Mouse (Mus musculus): ENCODE data around the gene Ms4a2. TPM values are rescaled to one million over a fixed set of nuclear protein-coding genes. Genes with fewer than 3 reads are reported as not detected.
A peak's percentile ranks its signal among the peaks of the same experiment; 100 is the strongest.

Gene Ms4a2
- total RNA-seq (2014; fragmentation: Nextera tagmentation) (0.96 and 1.6 TPM in 2 replicates), total RNA-seq (2017) (2.8 and 5.3 TPM in 2 replicates)

DNA sequence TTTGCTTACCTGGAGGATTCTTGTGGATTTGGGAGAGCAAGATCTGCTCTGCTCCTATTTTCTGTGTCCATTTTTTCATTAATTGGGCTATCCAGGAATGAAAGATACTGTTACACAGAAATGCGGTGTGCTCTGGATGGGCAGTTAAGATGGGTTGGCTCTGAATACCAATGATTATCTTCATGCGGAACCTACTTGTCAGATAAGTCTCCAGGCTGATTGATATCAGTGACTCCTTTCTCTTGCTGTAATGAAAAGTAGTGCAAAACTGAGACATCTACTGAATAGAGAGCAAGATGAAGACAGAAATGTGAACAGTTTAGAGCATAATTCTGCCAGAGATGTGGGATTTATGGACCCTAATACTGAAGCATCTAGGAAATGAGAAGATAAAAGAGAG is at the start of gene Ms4a2:
Ms4a2 (minus strand) TSS at position 169 of the 400 bp plus-strand sequence.
- no peak for ATAC-seq (replicated peaks; ENCODE audit: low FRiP score, low TSS enrichment, poor library complexity, severe bottlenecking)

DNA sequence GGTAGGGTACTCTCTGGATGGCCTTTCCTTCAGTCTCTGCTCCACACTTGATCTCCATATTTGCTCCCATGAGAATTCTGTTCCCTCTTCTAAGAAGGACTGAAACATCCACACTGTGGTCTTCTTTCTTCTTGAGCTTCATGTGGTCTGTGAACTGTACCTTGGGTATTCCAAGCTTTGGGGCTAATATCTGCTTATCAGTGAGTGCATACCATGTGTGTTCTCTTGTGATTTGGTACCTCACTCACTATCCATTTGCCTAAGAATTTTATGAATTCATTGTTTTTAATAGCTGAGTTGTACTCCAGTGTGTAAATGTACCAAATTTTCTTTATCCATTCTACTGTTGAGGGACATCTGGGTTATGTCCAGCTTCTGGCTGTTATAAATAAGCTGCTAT is 38.0 kb upstream of the Ms4a2 start:
- ATAC-seq (replicated peaks; ENCODE audit: low FRiP score, low TSS enrichment, poor library complexity, severe bottlenecking), result no peak

DNA sequence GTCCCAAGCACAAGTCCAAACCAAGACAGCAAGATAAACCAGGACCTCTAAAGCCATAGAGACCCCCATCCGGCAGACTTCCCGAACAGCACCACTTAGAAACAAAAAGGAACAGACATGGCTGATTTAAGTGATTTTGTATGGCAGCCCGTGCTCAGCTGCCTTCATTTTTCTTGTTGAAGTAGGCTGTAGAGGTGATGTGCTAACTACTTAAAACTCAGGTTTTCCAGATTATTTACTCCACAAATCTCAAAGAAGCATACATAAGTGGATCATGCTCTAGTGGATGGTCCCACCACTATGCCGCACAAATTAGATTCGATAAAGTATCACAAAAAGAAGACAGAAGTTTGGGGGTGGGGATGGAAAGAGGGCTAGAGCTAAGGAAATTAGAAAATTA is 36.9 kb upstream of the Ms4a2 start, which contains the start of gene Oosp2:
Oosp2 (minus strand) TSS at position 101 of the 400 bp plus-strand sequence.
- no peak for ATAC-seq (replicated peaks; ENCODE audit: low FRiP score, low TSS enrichment, poor library complexity, severe bottlenecking)

DNA sequence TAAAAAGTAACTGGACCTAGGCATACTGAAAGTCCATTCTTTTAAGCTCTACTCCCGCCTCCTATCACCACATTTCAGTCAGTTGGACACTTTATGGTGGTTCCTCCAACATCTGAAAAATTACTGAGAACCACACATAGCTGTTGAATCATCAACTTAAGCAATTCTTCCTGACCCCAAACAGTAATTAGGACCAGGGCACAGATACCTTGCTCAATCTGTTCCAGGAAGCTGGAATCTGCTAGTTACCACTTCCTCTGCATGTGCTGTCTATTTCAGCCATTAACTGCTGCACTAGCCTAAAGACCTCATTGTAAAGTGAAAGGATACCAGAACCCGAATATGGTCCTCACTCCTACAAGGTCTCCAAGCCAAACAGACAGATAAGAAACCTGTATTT is 35.6 kb upstream of the Ms4a2 start:
- no peak for ATAC-seq (replicated peaks; ENCODE audit: low FRiP score, low TSS enrichment, poor library complexity, severe bottlenecking)

DNA sequence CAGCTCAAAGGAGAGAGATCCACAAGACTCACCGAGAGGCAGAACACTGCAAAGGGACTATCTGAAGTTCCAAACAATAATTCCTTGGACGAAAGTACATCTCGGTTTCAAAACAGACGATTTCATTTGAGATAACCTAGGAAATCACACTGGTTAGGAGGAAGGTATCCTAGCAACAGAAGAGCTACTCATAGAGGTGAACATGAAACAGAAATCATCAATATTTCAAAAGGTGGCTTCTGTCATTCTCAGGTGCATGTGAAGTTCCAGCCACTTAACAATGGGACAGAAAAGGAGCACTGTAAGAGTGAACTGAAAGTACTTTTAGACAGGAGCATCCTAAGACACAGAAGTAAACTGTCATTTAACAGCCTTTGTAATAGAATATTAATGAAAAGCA is 26.0 kb upstream of the Ms4a2 start:
- ATAC-seq (replicated peaks; ENCODE audit: low FRiP score, low TSS enrichment, poor library complexity, severe bottlenecking), result no peak

DNA sequence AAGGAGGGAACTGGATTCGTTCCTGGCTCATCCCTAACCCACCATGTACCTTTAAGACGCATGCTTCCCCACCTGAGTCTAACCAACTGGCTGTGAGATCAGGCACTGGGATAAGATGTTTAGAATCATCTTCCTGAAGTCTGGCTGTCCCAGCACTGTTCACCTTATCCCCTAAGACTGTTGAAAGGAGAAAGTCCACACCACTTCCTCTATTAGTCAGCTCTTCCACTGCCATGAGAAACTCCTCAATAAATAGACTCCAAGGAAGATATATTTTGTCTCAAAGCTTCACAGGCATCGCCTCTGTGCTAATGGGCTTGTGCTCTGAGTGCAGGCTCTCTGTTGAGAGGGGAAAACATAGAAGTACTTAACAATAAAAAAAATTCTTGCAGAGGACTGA is 22.6 kb upstream of the Ms4a2 start:
- ATAC-seq (replicated peaks; ENCODE audit: low FRiP score, low TSS enrichment, poor library complexity, severe bottlenecking), result no peak

DNA sequence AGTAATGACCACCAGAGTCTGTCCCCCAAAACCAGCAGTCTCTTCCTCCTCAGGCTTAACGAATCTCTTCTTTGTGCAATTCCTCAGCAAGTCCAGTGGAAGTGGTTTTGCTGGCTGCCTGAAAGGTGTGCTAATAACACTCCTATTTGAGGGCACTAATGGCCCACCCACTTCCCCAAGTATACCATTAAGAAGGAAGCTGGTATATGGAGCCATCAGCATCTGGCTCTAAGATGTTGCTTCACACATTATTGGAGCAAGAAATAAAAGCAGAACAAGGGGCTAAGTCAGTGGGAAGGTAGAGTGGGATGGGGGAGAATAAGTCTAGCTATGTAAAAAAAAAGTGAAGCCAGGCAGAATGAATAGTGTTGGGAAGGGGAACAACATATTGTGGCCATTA is 17.2 kb upstream of the Ms4a2 start, which contains the start of gene Ms4a3:
Ms4a3 (minus strand) TSS at position 120 of the 400 bp plus-strand sequence.
- ATAC-seq (replicated peaks; ENCODE audit: low FRiP score, low TSS enrichment, poor library complexity, severe bottlenecking), result no peak

DNA sequence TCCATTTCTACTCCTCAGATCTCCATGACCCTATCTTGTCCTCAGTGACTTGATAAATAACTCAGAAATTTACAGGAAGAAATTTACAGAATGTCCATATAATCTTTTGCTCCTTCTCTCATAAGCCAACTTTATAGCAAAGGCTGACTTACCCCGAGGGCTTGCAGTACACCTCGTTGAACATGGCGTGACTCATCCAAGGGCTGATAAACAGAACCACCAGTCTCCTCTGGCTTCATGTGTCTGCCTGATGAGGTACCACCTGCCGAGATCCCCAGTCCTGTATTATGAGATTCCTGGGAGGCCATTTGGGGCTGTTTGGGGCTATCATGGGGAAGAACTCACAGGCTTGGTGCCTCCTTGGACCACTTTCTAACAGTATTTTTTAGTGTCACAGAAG is 15.5 kb upstream of the Ms4a2 start:
- ATAC-seq (replicated peaks; ENCODE audit: low FRiP score, low TSS enrichment, poor library complexity, severe bottlenecking), result no peak

DNA sequence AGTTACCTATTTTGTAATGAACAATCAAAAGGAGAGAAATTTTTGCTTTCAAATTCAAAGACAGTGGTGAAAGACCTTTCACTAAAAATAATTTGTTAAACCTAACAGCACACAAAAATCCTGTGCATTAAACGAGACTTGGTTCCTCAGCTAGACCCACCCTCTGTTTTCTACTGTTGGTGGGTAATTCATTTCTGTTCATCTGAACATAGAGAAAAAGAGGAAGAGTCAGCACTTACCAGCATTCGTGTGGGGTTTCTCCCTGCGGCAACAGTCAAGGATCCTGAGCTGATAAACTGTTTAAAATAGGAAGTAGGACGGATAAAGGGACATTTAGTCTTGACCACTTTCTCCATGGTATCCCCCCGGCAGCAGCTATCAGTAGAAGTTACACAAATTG is 12.1 kb upstream of the Ms4a2 start:
- ATAC-seq (replicated peaks; ENCODE audit: low FRiP score, low TSS enrichment, poor library complexity, severe bottlenecking), result no peak

DNA sequence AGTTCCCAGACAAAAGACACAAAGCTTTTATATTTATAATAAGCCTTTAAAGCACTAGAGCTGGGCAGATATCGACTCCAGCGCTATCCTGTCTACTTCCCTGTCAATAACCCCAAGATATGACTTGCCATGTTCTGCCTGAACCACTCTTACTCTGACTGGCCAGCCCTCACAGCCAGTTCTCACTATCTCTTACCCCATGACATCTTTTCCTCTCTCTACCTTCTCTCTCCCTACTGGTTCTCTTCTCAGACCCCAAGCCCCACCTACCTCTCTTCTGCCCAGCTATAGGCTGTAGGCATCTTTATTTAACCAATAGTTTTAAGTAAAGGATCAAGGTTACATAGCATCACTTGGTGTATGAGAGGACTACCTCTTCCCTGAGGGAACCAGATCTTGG is 10.8 kb upstream of the Ms4a2 start:
- peak; percentile 63 for ATAC-seq (replicated peaks; ENCODE audit: low FRiP score, low TSS enrichment, poor library complexity, severe bottlenecking)

DNA sequence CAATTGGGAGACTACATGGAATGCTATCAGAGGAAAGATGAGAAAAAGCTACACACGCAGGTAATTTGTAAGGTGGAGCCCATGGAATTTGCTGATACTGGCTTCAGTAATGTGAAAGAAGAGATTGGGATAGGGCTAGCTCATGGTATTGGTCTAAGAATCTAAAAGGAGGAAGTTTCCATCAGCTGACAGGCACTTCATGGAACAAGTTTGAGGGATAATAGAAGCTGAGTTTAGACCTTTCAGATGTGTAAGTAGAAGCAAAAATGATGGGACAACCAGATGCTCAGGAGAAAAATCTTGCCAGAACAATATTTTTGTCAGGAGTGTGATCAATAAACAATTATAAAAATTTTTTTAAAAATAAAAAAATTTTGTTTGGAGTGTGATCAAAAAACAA is 10.2 kb upstream of the Ms4a2 start:
- ATAC-seq (replicated peaks; ENCODE audit: low FRiP score, low TSS enrichment, poor library complexity, severe bottlenecking), result no peak

DNA sequence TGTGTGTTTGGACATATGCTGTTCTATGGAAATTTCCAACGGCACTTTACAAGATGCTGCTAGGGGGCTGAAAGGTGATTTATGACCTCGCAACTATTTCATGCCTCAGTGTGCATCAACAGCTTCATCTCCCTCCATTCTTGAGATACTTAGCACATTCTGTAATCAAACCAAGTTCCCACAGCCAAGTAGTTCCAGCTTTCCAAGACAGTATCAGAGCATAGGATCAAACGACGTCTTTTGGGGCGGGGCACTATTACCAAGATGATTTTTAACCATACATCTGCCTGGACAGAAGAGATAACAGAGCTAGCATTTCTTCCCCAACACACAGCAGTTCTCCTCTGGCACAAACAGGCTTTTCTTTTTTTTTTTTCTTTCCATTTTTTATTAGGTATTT is 1.7 kb upstream of the Ms4a2 start:
- peak; percentile 92 for ATAC-seq (replicated peaks; ENCODE audit: low FRiP score, low TSS enrichment, poor library complexity, severe bottlenecking)

DNA sequence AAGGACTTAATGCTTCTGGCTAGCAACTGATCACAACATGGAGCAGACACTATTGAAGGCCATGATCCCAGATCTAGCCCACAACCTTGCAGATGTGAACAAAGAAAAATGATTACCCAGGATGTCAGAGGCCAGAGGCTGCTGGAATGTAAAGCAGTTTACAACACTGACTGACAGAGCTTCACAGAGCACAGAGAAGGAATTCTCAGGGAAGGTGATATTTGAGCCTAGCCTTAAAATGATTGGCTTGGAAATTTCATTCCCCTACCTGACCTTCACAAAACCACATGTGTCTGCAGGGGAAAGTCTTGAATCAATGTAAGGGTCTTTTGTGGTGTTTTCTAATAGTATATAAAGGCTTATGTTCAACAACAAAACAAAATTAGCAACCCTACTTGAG is 1.3 kb upstream of the Ms4a2 start:
- ATAC-seq (replicated peaks; ENCODE audit: low FRiP score, low TSS enrichment, poor library complexity, severe bottlenecking), result no peak

DNA sequence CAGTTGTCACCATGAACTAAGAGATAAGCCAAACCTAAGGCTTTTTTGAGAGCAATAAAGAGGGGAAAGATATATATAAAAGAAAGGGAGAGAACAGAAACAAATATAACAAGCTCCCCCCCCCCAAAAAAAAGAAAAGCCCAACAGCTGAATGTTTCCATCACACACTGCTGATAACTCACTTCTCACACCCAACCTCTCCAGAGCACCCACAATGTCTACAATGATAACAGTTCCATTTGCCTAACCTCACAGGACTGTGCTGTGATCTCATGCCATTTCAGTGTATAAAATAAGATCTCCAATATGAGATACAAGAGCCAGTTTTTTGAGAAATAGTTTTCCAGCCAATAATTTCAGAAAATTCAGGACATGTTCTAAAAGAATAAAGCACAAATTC is 5.5 kb downstream of the Ms4a2 start:
- ATAC-seq (replicated peaks; ENCODE audit: low FRiP score, low TSS enrichment, poor library complexity, severe bottlenecking), result peak; percentile 80

DNA sequence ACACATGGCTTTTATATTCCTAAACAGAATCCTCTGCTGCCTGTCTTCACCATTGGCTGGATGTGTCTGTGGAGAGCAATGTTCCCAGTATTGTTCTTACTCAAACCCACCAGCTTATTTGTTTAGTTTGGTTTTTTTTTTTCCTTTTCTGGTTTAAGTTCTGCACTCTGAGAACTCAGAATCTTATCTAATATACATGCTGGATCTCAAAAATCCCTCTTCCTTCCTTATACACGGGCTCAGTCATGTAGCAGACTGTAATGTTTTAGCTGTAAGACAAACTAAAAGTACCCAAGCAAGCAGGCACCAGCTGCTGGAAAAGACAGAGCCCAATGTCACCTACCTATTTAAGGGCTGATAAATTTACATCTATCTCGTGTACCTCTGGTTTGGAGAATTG is 8.7 kb downstream of the Ms4a2 start:
- no peak for ATAC-seq (replicated peaks; ENCODE audit: low FRiP score, low TSS enrichment, poor library complexity, severe bottlenecking)

DNA sequence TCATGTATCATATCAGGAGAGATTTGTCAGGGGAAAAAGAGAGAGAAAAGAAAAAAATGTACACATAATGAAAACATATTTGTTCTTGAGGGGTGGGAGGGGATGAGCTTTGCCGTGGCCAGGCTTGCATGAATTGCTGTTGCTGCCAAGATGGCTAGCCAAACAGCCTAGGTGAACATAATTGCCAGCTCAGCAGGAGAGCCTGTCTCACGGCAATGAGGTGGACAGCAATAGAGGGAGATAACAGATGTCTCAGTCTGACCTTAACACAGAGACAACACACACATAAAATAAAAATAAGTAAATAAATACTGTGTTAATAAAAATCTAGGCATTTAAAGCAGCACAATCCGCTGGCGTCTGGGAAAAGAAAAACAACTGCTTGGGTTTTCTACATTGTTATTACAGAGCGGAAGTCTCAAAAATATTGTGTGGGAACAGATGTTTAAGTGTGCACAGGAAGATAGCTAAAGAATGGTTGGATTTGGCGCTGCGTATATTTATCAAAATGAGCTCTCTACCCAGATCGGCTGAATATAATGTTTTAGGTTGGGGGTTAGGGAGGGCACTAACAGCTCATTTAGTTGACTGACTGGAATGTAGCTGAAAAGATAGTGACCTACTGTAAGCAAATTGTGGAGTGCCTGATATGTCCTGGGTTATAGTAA is 9.6 kb downstream of the Ms4a2 start:
- ATAC-seq (replicated peaks; ENCODE audit: low FRiP score, low TSS enrichment, poor library complexity, severe bottlenecking), result peak; percentile 39; the same call in 1 of the 2 replicates

DNA sequence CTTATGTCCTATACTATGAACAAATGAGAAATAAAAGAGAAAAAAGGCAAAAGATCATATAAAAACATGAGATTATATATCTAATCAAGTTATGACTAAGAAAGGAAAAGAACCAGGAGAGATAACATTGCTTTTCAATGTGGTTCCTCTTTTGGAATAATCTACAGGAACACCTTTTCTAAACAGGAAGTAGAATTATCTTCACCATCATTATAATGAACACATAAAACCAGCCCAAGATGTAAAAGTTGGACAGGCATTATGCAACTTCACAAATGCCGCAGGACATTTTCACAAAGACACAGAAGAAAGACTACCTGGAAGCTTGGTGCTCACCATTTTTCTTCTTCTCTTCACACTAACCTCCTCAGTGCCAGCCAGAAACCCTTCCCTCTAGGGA is 10.4 kb downstream of the Ms4a2 start:
- ATAC-seq (replicated peaks; ENCODE audit: low FRiP score, low TSS enrichment, poor library complexity, severe bottlenecking), result no peak

DNA sequence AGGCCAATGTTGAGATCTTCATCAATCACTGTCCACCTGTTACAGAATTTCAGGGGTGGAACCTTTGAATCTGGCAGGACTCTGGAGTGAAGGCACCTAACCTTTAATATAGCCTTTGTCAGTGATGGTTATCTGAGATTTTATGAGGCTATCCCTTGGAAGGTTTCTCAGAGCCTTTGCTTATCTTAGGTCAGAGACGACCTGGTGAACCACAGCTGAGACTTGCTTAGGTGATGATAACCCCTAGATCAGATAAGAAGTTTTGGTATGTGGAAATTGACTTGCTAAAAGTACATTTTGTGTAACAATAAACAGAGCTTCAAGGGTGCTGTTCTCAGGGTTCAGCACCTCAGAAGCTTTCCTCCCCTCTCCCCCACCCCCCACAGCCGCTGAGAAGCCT is 11.2 kb downstream of the Ms4a2 start:
- no peak for ATAC-seq (replicated peaks; ENCODE audit: low FRiP score, low TSS enrichment, poor library complexity, severe bottlenecking)

DNA sequence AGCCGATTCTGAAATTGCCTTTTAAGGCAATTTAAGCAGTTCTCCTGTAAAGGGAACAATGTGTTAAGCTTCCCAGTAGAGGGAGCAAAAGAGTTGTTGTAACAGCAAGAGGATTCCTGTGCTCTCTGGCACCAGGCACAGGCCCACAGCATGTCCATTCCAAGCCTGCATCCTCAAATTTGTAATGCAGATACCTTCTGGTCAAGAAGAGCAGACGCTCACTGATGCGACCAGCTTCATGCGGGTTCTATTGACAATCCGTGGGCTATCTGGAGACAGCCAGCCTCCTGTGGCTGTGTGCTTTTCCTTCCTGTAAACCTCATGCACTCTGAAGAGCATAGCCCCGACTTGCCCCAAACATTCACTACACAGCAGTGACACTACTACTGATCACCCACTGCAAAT is 12.0 kb downstream of the Ms4a2 start:
- ATAC-seq (replicated peaks; ENCODE audit: low FRiP score, low TSS enrichment, poor library complexity, severe bottlenecking), result peak; percentile 76

DNA sequence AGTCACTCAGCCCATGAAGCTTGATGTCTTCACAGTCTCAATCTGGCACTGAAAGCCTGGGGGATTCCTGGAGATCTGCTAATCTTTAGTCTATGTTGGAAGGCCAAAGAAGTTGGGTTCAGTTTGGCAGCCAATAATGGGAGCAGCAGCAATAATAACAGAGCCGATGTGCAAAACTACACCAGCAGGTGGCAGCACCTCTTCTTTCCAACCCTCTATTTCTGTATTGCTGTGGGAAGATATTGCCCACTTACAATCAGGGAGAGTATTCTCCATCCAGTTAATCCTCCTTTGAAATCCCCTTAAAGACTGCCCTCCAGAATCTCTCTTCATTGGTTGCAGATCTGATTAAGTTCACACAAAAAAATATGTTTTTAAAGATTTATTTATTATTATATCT is 15.3 kb downstream of the Ms4a2 start:
- ATAC-seq (replicated peaks; ENCODE audit: low FRiP score, low TSS enrichment, poor library complexity, severe bottlenecking), result 0 out of 2 replicates have a peak, but pooled peaks have one; percentile 53

DNA sequence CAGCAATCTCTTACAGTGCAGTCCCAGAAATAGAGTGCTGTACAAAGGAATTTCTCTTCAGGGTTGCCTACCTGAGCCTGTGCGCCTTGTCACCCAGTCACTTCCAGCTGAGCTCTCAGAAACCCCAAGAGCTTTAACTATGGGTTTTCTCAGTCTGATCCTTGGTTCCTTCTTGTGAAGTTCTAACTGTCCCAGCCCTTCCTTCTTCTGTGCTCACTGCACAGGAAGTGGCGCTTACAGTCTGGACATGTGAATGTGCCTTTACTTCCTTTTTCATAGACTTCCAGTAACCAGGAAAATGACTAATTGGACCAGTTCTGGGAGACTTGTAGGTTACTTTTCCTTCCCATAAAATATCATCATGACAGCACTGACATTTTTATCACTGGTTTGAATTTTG is 18.9 kb downstream of the Ms4a2 start, which contains the start of gene Ms4a6d:
Ms4a6d (minus strand) TSS at position 247 of the 400 bp plus-strand sequence.
- no peak for ATAC-seq (replicated peaks; ENCODE audit: low FRiP score, low TSS enrichment, poor library complexity, severe bottlenecking)

All from megakaryocyte-erythroid progenitor cell, adult 5-6 weeks (primary cell).